Mouse (Mus musculus): ENCODE results near the gene Gata1. TPM values are rescaled to one million over a fixed set of nuclear protein-coding genes. Genes with fewer than 3 reads are reported as not detected.
A peak's percentile ranks its signal among the peaks of the same experiment; 100 is the strongest.

The Gata1 gene
- polyA plus RNA-seq, 1 experiment from 2014 or later, result 1.6 TPM

GRCm38 (mm10) chrX:7910473-7910872 lies 67.4 kb downstream of the Gata1 start:
- no peak for ATAC-seq (ENCODE audit: insufficient read depth)
- H3K9ac ChIP-seq, result no peak overlapping the region
- TF ChIP-seq CTCF (IDR thresholded peaks at IDR 0.05; ENCODE audit: low read depth), result peak; percentile 4; the same call in 1 of the 2 replicates
- no peak overlapping the region for H3K4me2 ChIP-seq
- no peak for DNase-seq
- H3K27ac ChIP-seq (ENCODE audit: low read depth), result no peak overlapping the region
- no peaks in the 10 kb centered on the region for H3K4me1 ChIP-seq (ENCODE audit: insufficient read depth)
- H3K27me3 ChIP-seq (ENCODE audit: insufficient read depth, low read length), result no peaks in the 10 kb centered on the region
- no peak overlapping the region for H3K4me3 ChIP-seq (ENCODE audit: low read depth, low read length)
- no peaks in the 10 kb centered on the region for H3K9me3 ChIP-seq (ENCODE audit: low read depth, low read length)
- 59% methylated on average over 6 of the region's 6 CpGs for WGBS
- no peaks in the 10 kb centered on the region for H3K36me3 ChIP-seq (ENCODE audit: insufficient read depth)

Other genes with a start within 250 kb of the Gata1 start
- gene Praf2, start 249.6 kb downstream of the Gata1 start, polyA plus RNA-seq (2014; fragmentation: Nextera tagmentation; extraction: Ambion mirVana), result 71.2 and 71.8 TPM in 2 replicates
- 22.7 and 25.3 TPM in 2 replicates for gene Ccdc120, start 227.2 kb downstream of the Gata1 start, polyA plus RNA-seq (2014; fragmentation: Nextera tagmentation; extraction: Ambion mirVana)
- 21.7 and 22.5 TPM in 2 replicates for gene Tfe3, start 215.5 kb downstream of the Gata1 start, polyA plus RNA-seq (2014; fragmentation: Nextera tagmentation; extraction: Ambion mirVana)
- 30.7 and 34.1 TPM in 2 replicates for gene Gripap1, start 188.3 kb downstream of the Gata1 start, polyA plus RNA-seq (2014; fragmentation: Nextera tagmentation; extraction: Ambion mirVana)
- gene Kcnd1, start 155.8 kb downstream of the Gata1 start, polyA plus RNA-seq (2014; fragmentation: Nextera tagmentation; extraction: Ambion mirVana), result 1.6 and 2.0 TPM in 2 replicates
- gene Otud5, start 136.7 kb downstream of the Gata1 start, polyA plus RNA-seq (2014; fragmentation: Nextera tagmentation; extraction: Ambion mirVana), result 29.9 and 31.7 TPM in 2 replicates
- 6.6 and 6.9 TPM in 2 replicates for gene Pim2, start 99.8 kb downstream of the Gata1 start, polyA plus RNA-seq (2014; fragmentation: Nextera tagmentation; extraction: Ambion mirVana)
- 13.7 and 15.3 TPM in 2 replicates for gene Slc35a2, start 94.0 kb downstream of the Gata1 start, polyA plus RNA-seq (2014; fragmentation: Nextera tagmentation; extraction: Ambion mirVana)
- 96.0 and 101 TPM in 2 replicates for gene Pqbp1, start 78.8 kb downstream of the Gata1 start, polyA plus RNA-seq (2014; fragmentation: Nextera tagmentation; extraction: Ambion mirVana)
- 160 and 174 TPM in 2 replicates for gene Timm17b, start 78.7 kb downstream of the Gata1 start, polyA plus RNA-seq (2014; fragmentation: Nextera tagmentation; extraction: Ambion mirVana)
- not detected in 2 replicates for gene Gm10491, start 70.2 kb downstream of the Gata1 start, polyA plus RNA-seq (2014; fragmentation: Nextera tagmentation; extraction: Ambion mirVana)
- not detected in 2 replicates for gene Gm10490, start 68.5 kb downstream of the Gata1 start, polyA plus RNA-seq (2014; fragmentation: Nextera tagmentation; extraction: Ambion mirVana)
- 0.66 and 0.76 TPM in 2 replicates for gene Pcsk1n, start 58.2 kb downstream of the Gata1 start, polyA plus RNA-seq (2014; fragmentation: Nextera tagmentation; extraction: Ambion mirVana)
- gene Eras, start 49.5 kb downstream of the Gata1 start, polyA plus RNA-seq (2014; fragmentation: Nextera tagmentation; extraction: Ambion mirVana), result not detected in 2 replicates
- 23.7 and 29.1 TPM in 2 replicates for gene Hdac6, start 30.2 kb downstream of the Gata1 start, polyA plus RNA-seq (2014; fragmentation: Nextera tagmentation; extraction: Ambion mirVana)
- not detected in 2 replicates for gene Glod5, start 40.4 kb upstream of the Gata1 start, polyA plus RNA-seq (2014; fragmentation: Nextera tagmentation; extraction: Ambion mirVana)
- 71.6 and 74.3 TPM in 2 replicates for gene Suv39h1, start 96.7 kb upstream of the Gata1 start, polyA plus RNA-seq (2014; fragmentation: Nextera tagmentation; extraction: Ambion mirVana)
- 0.43 and 0.60 TPM in 2 replicates for gene Was, start 112.4 kb upstream of the Gata1 start, polyA plus RNA-seq (2014; fragmentation: Nextera tagmentation; extraction: Ambion mirVana)
- gene Wdr13, start 154.8 kb upstream of the Gata1 start, polyA plus RNA-seq (2014; fragmentation: Nextera tagmentation; extraction: Ambion mirVana), result 20.8 and 21.8 TPM in 2 replicates
- 589 and 659 TPM in 2 replicates for gene Rbm3, start 167.8 kb upstream of the Gata1 start, polyA plus RNA-seq (2014; fragmentation: Nextera tagmentation; extraction: Ambion mirVana)
- gene Tbc1d25, start 198.1 kb upstream of the Gata1 start, polyA plus RNA-seq (2014; fragmentation: Nextera tagmentation; extraction: Ambion mirVana), result 12.4 and 12.6 TPM in 2 replicates
- 29.5 and 30.5 TPM in 2 replicates for gene Ebp, start 215.4 kb upstream of the Gata1 start, polyA plus RNA-seq (2014; fragmentation: Nextera tagmentation; extraction: Ambion mirVana)
- gene Porcn, start 228.5 kb upstream of the Gata1 start, polyA plus RNA-seq (2014; fragmentation: Nextera tagmentation; extraction: Ambion mirVana), result 10.4 and 10.6 TPM in 2 replicates

Data from lung, embryonic 14.5 days (tissue).